Comparison of ENCODE assay signal across 25 mouse cellular contexts in the genomic region with DNA sequence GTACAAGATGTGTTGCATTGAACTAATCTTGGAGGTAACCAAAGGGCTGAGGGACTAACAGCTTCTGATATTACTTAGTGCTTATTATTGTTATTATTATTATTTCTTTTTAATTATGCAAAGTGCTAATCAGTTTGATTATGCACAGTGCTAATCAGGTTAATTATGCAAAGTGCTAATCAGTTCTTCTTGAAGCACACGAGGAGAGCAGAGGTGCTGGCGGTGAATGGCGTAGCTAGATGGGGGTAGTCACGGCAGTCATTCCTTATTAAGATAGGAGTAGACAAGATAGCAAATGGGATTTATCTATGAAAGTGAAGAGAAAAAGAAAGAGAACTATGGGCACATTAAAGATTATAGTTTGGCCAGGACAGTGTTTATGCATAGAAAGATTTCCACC.
"Had no signal": no experiment of that assay in that cellular context is flagged by ENCODE, and none has a peak within 500 bp of the region (broad histone marks: within the 10 kb centered on the region; RNA-seq: fewer than 3 reads in every experiment).

No protein-coding gene starts in this region.

- H3K27me3 ChIP-seq: heart, embryonic 12.5 days; hindbrain, embryonic 12.5 days; intestine, embryonic 15.5 days; limb, embryonic 13.5 days; limb, embryonic 15.5 days; liver, embryonic 12.5 days had no signal

- H3K4me2 ChIP-seq: heart, embryonic 12.5 days; hindbrain, embryonic 12.5 days; hindbrain, embryonic 14.5 days; intestine, embryonic 15.5 days; limb, embryonic 13.5 days; limb, embryonic 15.5 days; liver, embryonic 12.5 days had no signal

- H3K4me1 ChIP-seq: heart, embryonic 10.5 days; heart, embryonic 12.5 days; intestine, embryonic 15.5 days; limb, embryonic 13.5 days; limb, embryonic 15.5 days; liver, embryonic 12.5 days had no signal

- H3K36me3 ChIP-seq: heart, embryonic 10.5 days; heart, embryonic 12.5 days; hindbrain, embryonic 10.5 days; hindbrain, embryonic 12.5 days; intestine, embryonic 15.5 days; limb, embryonic 13.5 days; limb, embryonic 15.5 days; liver, embryonic 12.5 days had no signal

- DNase-seq: gastrocnemius, adult 2 months; gastrocnemius, postnatal 10 days; gastrocnemius, postnatal 25 days; heart, adult 18-20 months; heart, postnatal 10 days; heart, postnatal 4 days; kidney, adult 18-20 months; kidney, adult 8-10 months; kidney, postnatal 14 days; kidney, postnatal 36 days; layer of hippocampus, postnatal 36 days; left cerebral cortex, postnatal 4 days had no signal

- H3K9ac ChIP-seq: heart, embryonic 12.5 days; hindbrain, embryonic 12.5 days; hindbrain, embryonic 14.5 days; intestine, embryonic 15.5 days; limb, embryonic 13.5 days; limb, embryonic 15.5 days; liver, embryonic 12.5 days; liver, embryonic 14.5 days had no signal

- H3K9me3 ChIP-seq: heart, embryonic 10.5 days; heart, embryonic 12.5 days; hindbrain, embryonic 10.5 days; hindbrain, embryonic 12.5 days; intestine, embryonic 15.5 days; limb, embryonic 13.5 days; limb, embryonic 15.5 days; liver, embryonic 12.5 days had no signal

- ATAC-seq: hindbrain, embryonic 16.5 days; inflammation-experienced regulatory T-cells, adult 6 months; intestine, embryonic 15.5 days; intestine, postnatal 0 days; liver, embryonic 12.5 days had no signal

- H3K4me3 ChIP-seq: gastrocnemius, adult 2 months; heart, embryonic 10.5 days; heart, embryonic 12.5 days; hindbrain, embryonic 10.5 days; hindbrain, embryonic 12.5 days; intestine, embryonic 15.5 days; limb, embryonic 13.5 days; limb, embryonic 15.5 days; liver, embryonic 12.5 days had no signal

- H3K27ac ChIP-seq: gastrocnemius, adult 2 months; heart, embryonic 10.5 days; hindbrain, embryonic 10.5 days; hindbrain, embryonic 12.5 days; hindbrain, embryonic 14.5 days; intestine, embryonic 15.5 days; limb, embryonic 13.5 days; limb, embryonic 15.5 days; liver, embryonic 12.5 days; liver, embryonic 14.5 days had no signal
